Comparison of ENCODE assay signal across 11 mouse cellular contexts in genomic region chr8:17782650-17783049, GRCm38 (mm10).
"Had no signal": no experiment of that assay in that cellular context is flagged by ENCODE, and none has a peak within 500 bp of the region (broad histone marks: within the 10 kb centered on the region; RNA-seq: fewer than 3 reads in every experiment).

No protein-coding gene starts in this region.

- H3K36me3 ChIP-seq: limb, embryonic 13.5 days; midbrain, embryonic 13.5 days; stomach, embryonic 15.5 days had no signal

- H3K4me1 ChIP-seq: limb, embryonic 13.5 days; midbrain, embryonic 13.5 days; stomach, embryonic 15.5 days had no signal

- H3K27ac ChIP-seq: limb, embryonic 13.5 days; liver, embryonic 14.5 days; midbrain, embryonic 13.5 days; stomach, embryonic 15.5 days had no signal

- H3K27me3 ChIP-seq: limb, embryonic 13.5 days; midbrain, embryonic 13.5 days; stomach, embryonic 15.5 days had no signal

- H3K4me2 ChIP-seq: limb, embryonic 13.5 days; midbrain, embryonic 13.5 days; stomach, embryonic 15.5 days had no signal

- H3K4me3 ChIP-seq: limb, embryonic 13.5 days; midbrain, embryonic 13.5 days; stomach, embryonic 15.5 days had no signal

- H3K9ac ChIP-seq: limb, embryonic 13.5 days; liver, embryonic 14.5 days; midbrain, embryonic 13.5 days; stomach, embryonic 15.5 days had no signal

- H3K9me3 ChIP-seq: limb, embryonic 13.5 days; midbrain, embryonic 13.5 days; stomach, embryonic 15.5 days had no signal

- DNase-seq: kidney, adult 9 months; kidney, postnatal 14 days; left cerebral cortex, postnatal 4 days; lung, adult 18-20 months; right cerebral cortex, postnatal 14 days; thymus, adult 2 months; thymus, postnatal 25 days had no signal
